Mouse (Mus musculus) left cerebral cortex, adult 11 months (tissue): Measurements from ENCODE around the gene Cry2.

Experiments used
- DNase-seq: peaks from one replicate; pipeline ENCODE4 v3.0.0; 2022; ENCODE audit warnings: low spot score

The Cry2 gene

GRCm38 (mm10) chr2:92370375-92370774 is 63.5 kb downstream of the Cry2 start:
- no peak for DNase-seq

- no peak for DNase-seq
Measured at GRCm38 (mm10) chr2:92367383-92368029, 66.3 kb downstream of the Cry2 start.

- no peak for DNase-seq
Measured at GRCm38 (mm10) chr2:92365568-92365967, 68.3 kb downstream of the Cry2 start.

GRCm38 (mm10) chr2:92364086-92364485 is 69.8 kb downstream of the Cry2 start:
- DNase-seq = no peak

- DNase-seq = no peak
Measured at GRCm38 (mm10) chr2:92362571-92363228, 71.1 kb downstream of the Cry2 start.

GRCm38 (mm10) chr2:92361795-92362194 is 72.0 kb downstream of the Cry2 start:
- DNase-seq = no peak

- no peak for DNase-seq
Measured at GRCm38 (mm10) chr2:92360893-92361292, 73.0 kb downstream of the Cry2 start.

- no peak for DNase-seq
Measured at GRCm38 (mm10) chr2:92360186-92360823, 73.5 kb downstream of the Cry2 start.

- DNase-seq = no peak
Measured at GRCm38 (mm10) chr2:92359301-92359700, 74.5 kb downstream of the Cry2 start.

- no peak for DNase-seq
Measured at GRCm38 (mm10) chr2:92354224-92354623, 79.6 kb downstream of the Cry2 start.
